Mouse (Mus musculus) C2C12 (cell line): ENCODE data around the gene Eid2b.

ENCODE experiments used
- CTCF ChIP-seq: IDR thresholded peaks from one replicate; pipeline ENCODE4 v1.5.1; 2011; ENCODE audit not compliant: control insufficient read depth, insufficient read depth, insufficient read length
- MYOD1 ChIP-seq: IDR thresholded peaks from one replicate; pipeline ENCODE4 v1.6.1; 2011; ENCODE audit warnings: low read depth; ENCODE audit not compliant: control insufficient read depth, insufficient read length

- no peak for TF ChIP-seq MYOD1
- no peak for TF ChIP-seq CTCF
Observed at GRCm38 (mm10) chr7:28325293-28325692, 47.8 kb downstream of the Eid2b start.
